Mouse (Mus musculus): ENCODE results near the gene Pla1a. TPM values are rescaled to one million over a fixed set of nuclear protein-coding genes. Genes with fewer than 3 reads are reported as not detected.
"Not testable (repeated sequence)": the region's sequence is repeated elsewhere in the genome, so short reads cannot be mapped to it uniquely, and the experiment has no call there.

Gene Pla1a
- polyA plus RNA-seq (2015; fragmentation: Nextera tagmentation; extraction: Ambion mirVana), result 3.9 and 4.2 TPM in 2 replicates

DNA sequence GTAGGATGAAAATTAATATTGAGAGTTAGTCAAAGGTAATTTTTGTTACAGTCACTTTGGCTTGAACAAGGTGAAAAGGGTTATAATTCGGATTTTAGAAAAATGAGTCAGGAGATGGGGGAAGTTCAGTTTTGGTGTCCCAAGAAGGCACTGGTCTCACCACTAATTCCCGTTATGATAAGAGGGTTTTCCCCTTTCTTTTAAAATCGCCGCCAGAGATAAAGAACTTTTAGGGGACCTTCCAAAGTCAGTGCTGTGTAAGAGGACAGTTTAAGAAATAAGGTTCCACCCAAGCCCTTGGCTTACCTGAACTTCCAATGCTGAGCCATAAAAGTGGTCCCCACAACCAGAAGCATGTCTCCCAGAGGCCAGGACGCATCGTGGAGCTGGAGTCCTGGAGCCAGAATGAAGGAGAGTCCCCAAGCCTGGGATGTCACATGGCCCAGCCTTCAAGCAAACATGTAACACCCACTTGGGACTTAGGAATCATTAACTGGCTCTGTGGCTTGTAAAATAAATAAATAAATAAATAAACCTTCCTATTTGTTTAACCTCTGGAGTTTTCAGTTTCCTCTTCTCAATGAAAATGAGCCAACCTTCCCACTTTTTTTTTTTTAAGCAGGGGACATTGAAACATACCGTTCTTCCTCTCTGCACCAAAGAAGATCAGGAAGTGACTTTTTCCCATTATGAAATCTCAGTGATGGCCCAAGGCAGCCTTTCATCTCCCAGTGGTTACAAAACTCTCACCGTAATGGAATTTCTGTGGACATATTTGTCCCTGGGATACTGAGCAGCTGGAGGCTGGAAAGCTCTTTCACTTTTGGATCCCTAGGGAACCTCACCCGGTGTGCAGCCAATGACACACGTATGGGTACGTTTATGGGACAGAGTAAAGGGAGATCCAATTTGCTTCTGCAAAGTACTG lies at the start of gene Pla1a:
Gene Pla1a (minus strand): TSS at position 648 of the 928 bp plus-strand sequence.
- Histone ChIP-seq H3K9me3 (replicated peaks) (no peaks in the 10 kb centered on the region), H3K27ac (no peak within 1 kb of the TSS), H3K4me1 (0 out of 2 replicates have a peak, but pooled peaks cover 7% of the 10 kb centered on the region), H3K9ac (no peak within 1 kb of the TSS), H3K27me3 (no peaks in the 10 kb centered on the region), H3K4me3 (replicated peaks) (no peak within 1 kb of the TSS), H3K4me2 (no peak within 1 kb of the TSS), H3K36me3 (no peaks in the 10 kb centered on the region)
- no peak for ATAC-seq (replicated peaks; ENCODE audit: low FRiP score)
- WGBS, result 69% methylated on average over 11 of the region's 11 CpGs

DNA sequence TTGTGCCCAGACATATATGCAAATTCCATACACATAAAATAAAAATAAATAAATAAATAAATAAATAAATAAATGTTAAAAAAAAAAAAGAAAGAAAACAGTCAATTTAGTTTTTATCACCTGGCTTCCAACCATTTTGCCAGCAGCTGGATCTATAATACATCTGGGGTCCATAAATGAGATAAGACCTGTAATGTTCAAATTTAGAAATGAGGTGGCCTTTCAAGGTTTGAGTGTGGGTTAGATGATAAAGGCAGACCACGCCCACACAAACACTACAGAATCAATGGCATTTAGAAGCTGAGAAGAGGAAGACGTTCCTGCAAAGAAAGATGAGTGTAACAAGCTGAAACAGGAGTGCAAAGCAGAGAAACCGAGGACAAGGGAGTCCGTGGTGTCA lies 48.4 kb upstream of the Pla1a start:
- no peak overlapping the region for H3K4me3 ChIP-seq (replicated peaks)
- H3K9ac ChIP-seq, result no peak overlapping the region
- H3K27me3 ChIP-seq, result peaks cover 36% of the 10 kb centered on the region
- no peaks in the 10 kb centered on the region for H3K36me3 ChIP-seq
- no peak overlapping the region for H3K4me2 ChIP-seq
- no peaks in the 10 kb centered on the region for H3K9me3 ChIP-seq (replicated peaks)
- H3K27ac ChIP-seq, result no peak overlapping the region
- H3K4me1 ChIP-seq, result peaks cover 25% of the 10 kb centered on the region
- no peak for ATAC-seq (replicated peaks; ENCODE audit: low FRiP score)
- WGBS, result 79% methylated on average over 4 of the region's 4 CpGs

DNA sequence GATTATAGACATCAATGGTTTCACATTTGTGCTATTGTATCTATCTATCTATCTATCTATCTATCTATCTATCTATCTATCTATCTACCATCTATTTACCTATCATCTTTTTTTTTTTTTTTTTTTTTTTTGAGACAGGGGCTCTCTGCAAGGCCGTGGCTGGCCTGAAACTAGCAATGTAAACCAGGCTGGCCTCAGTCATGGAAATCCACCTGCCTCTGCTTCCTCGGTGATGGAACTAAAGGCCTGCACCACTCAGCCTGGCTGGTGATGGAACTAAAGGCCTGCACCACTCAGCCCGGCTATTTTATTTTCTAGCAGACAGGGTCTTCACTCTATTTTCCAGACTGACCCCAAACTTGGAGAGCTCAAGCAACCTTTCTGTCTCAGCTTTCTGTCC lies 45.4 kb upstream of the Pla1a start:
- no peak overlapping the region for H3K4me2 ChIP-seq
- H3K9me3 ChIP-seq (replicated peaks), result no peaks in the 10 kb centered on the region
- H3K36me3 ChIP-seq, result no peaks in the 10 kb centered on the region
- no peak overlapping the region for H3K4me3 ChIP-seq (replicated peaks)
- H3K27me3 ChIP-seq, result peaks cover 25% of the 10 kb centered on the region
- H3K9ac ChIP-seq, result no peak overlapping the region
- no peak overlapping the region for H3K27ac ChIP-seq
- WGBS, result 94% methylated on average over 3 of the region's 3 CpGs
- peaks cover 18% of the 10 kb centered on the region for H3K4me1 ChIP-seq
- no peak for ATAC-seq (replicated peaks; ENCODE audit: low FRiP score)

DNA sequence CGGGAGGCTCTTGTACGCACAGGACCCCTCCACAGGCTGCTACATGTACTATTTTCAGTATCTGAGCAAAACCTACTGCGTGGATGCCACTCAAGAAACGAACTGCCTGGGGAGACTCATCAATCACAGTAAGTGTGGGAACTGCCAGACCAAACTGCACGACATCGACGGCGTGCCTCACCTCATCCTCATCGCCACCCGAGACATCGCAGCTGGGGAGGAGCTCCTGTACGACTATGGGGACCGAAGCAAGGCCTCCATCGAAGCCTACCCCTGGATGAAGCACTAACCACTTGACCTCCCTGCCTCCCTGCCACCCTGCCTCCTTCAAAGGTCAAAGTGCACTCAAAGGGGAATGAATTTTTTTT lies 44.3 kb upstream of the Pla1a start:
- H3K36me3 ChIP-seq; H3K27ac ChIP-seq; ATAC-seq (replicated peaks; ENCODE audit: low FRiP score); H3K9me3 ChIP-seq (replicated peaks): not testable (repeated sequence)
- Histone ChIP-seq H3K4me3 (replicated peaks) (peak overlapping the region; percentile 44), H3K9ac (0 out of 2 replicates have a peak overlapping the region, but pooled peaks have one; percentile 39), H3K27me3 (peaks cover 14% of the 10 kb centered on the region), H3K4me1 (peaks cover 14% of the 10 kb centered on the region), H3K4me2 (peak overlapping the region; percentile 77)
- WGBS, result 30% methylated on average over 14 of the region's 14 CpGs

DNA sequence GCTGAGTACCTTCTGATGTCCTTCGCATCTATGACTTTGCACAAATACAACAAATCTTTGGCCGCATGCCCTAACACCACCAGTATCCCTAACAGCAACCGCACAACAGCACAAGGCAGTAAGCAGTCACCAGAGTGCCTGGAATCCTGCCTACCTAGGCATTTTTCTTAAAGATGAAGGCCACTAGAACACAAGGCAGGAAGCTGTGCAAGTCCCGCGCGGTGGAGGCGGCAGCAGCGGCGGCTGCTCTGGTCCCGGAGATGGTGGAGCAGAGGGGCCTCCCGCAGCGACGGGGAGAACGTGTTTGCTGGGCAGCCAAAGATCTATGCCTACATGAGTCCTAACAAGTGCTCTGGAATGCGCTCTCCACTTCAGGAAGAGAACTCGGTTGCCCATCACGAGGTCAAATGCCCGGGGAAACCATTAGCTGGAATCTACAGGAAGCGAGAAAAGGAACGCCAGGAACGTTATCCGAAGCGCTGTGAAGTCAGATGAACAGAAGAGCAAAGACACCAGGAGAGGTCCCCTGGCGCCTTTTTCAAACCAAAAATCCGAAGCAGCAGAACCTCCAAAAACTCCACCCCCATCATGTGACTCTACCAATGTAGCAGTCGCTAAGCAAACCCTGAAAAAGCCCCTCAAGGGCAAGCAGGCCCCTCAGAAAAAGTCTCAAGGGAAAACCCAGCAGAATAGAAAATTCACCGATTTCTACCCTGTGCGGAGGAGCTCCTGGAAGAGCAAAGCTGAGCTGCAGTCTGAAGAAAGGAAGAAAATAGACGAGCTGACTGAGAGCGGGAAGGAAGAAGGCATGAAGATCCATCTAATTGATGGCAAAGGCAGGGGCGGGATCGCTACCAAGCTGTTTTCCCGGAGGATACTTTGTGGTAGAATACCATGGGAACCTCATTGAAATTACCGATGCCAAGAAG lies 43.6 kb upstream of the Pla1a start:
- WGBS, result 9% methylated on average over 34 of the region's 34 CpGs
- H3K9ac ChIP-seq, result peak overlapping the region; percentile 39

DNA sequence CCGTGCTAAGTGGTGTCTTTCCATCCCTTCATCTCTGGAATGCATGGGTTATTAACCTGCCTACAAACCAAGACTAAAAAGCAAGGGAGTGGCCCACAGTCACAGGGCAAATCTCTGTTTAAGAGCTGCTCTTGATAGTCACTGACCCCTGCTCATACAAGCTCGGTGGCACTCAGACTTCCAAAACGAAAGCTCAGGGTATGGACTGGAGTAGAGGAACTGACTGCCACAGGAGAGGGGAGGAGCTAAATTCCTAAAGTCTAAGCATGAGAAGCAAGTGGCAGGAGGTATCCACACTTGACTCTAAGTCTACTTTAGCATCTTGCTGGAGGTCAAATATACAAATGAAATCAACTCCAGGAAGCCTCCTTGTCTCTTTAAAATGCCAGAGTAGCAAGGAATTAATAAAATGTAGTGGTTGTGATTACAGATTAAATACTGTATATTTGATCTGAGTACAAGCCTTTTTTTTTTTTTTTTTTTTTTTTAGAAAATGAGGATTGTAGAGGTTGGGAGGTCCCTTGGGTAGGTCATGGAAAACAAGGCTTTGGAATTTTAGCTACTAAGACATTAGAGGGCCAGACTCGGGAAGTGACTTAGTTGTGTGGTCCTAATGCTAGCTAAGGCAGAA lies 42.9 kb upstream of the Pla1a start:
- Histone ChIP-seq H3K36me3 (no peaks in the 10 kb centered on the region), H3K9me3 (replicated peaks) (no peaks in the 10 kb centered on the region), H3K27ac (no peak overlapping the region), H3K4me3 (replicated peaks) (peak overlapping the region; percentile 44), H3K4me2 (peak overlapping the region; percentile 77), H3K4me1 (peaks cover 14% of the 10 kb centered on the region), H3K9ac (no peak overlapping the region), H3K27me3 (0 out of 2 replicates have a peak, but pooled peaks cover 2% of the 10 kb centered on the region)
- 29% methylated on average over 4 of the region's 4 CpGs for WGBS
- peak; percentile 38 for ATAC-seq (replicated peaks; ENCODE audit: low FRiP score)

More for the DNA sequence above, 43.6 kb upstream of the Pla1a start:
- ATAC-seq (replicated peaks; ENCODE audit: low FRiP score), result peak; percentile 50
- Histone ChIP-seq H3K4me2 (peak overlapping the region; percentile 77), H3K27me3 (peaks cover 8% of the 10 kb centered on the region), H3K9me3 (replicated peaks) (no peaks in the 10 kb centered on the region), H3K4me3 (replicated peaks) (peak overlapping the region; percentile 44), H3K27ac (peak overlapping the region; percentile 66), H3K4me1 (peaks cover 14% of the 10 kb centered on the region), H3K36me3 (no peaks in the 10 kb centered on the region)

DNA sequence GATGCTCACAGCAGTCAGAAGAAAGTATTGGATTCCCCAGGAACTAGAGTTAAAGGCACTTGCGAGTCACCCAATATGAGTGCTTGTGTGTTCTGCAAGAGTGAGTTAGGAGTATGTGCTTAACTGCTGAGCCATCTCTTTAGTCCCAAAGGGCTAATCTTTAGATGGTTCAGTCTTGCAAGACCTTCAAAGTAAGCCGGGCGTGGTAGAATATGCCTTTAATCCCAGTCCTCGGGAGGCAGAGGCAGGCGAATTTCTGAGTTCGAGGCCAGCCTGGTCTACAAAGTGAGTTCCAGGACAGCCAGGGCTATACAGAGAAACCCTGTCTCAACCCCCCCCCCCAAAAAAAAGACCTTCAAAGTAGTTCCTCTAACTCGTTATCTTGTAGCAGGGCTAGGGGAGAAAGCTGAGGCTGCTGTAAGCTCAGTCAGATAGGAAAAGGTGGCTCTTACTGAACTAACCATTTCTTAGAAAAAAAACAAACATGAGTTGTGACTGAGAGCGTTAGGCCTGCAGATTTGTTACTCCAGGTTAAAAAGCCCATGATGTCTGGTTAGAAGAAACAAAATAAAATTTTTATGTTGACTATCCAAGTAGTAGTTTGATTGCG lies 41.8 kb upstream of the Pla1a start:
- H3K9ac ChIP-seq, result no peak overlapping the region
- no peak overlapping the region for H3K4me3 ChIP-seq (replicated peaks)
- H3K36me3 ChIP-seq, result no peaks in the 10 kb centered on the region
- no peak for ATAC-seq (replicated peaks; ENCODE audit: low FRiP score)
- H3K27me3 ChIP-seq, result no peaks in the 10 kb centered on the region
- H3K4me1 ChIP-seq, result peaks cover 14% of the 10 kb centered on the region
- 87% methylated on average over 9 of the region's 9 CpGs for WGBS
- no peak overlapping the region for H3K4me2 ChIP-seq
- no peaks in the 10 kb centered on the region for H3K9me3 ChIP-seq (replicated peaks)
- H3K27ac ChIP-seq, result no peak overlapping the region

DNA sequence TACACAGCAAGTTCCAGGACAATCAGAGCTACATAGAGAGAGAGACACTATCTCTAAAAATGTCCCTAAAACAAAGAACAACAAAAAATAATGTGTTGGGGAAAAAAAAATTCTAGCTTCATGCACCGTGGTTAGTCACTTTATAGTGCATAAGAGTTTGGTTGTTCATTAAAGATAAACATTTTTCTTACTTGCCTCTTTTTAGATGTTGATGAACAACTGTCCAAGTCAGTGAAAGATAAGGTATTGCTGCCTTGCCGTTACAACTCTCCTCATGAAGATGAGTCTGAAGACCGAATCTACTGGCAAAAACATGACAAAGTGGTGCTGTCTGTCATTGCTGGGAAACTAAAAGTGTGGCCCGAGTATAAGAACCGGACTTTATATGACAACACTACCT lies 40.7 kb upstream of the Pla1a start:
- WGBS, result 94% methylated on average over 5 of the region's 5 CpGs

DNA sequence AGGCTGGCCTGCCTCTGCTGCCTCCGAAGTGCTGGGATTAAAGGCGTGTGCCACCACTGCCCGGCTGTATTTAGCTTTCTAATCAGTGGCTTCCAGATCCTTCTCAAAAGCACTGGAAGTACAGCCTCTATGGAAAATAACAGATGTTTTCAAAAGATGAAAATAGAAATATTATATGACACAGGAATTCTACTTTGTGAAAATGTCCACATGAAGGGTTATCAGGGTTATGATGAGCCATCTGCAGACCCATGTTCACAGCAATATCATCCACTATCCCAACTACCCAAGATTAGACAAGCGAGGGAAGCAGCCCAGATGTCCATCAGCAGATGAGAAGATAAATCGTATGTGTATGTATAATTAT lies 39.5 kb upstream of the Pla1a start:
- no peak for ATAC-seq (replicated peaks; ENCODE audit: low FRiP score)
- H3K9ac ChIP-seq, result no peak overlapping the region
- no peaks in the 10 kb centered on the region for H3K9me3 ChIP-seq (replicated peaks)
- no peak overlapping the region for H3K4me3 ChIP-seq (replicated peaks)
- no peak overlapping the region for H3K27ac ChIP-seq
- no peak overlapping the region for H3K4me2 ChIP-seq
- H3K36me3 ChIP-seq, result no peaks in the 10 kb centered on the region
- WGBS, result 92% methylated on average over 5 of the region's 5 CpGs
- no peaks in the 10 kb centered on the region for H3K27me3 ChIP-seq
- peaks cover 17% of the 10 kb centered on the region for H3K4me1 ChIP-seq

More for the DNA sequence above, 40.7 kb upstream of the Pla1a start:
- Histone ChIP-seq H3K4me1 (peaks cover 14% of the 10 kb centered on the region), H3K27ac (no peak overlapping the region), H3K4me3 (replicated peaks) (no peak overlapping the region), H3K36me3 (no peaks in the 10 kb centered on the region), H3K9me3 (replicated peaks) (no peaks in the 10 kb centered on the region), H3K4me2 (no peak overlapping the region), H3K9ac (no peak overlapping the region), H3K27me3 (no peaks in the 10 kb centered on the region)
- ATAC-seq (replicated peaks; ENCODE audit: low FRiP score), result no peak

DNA sequence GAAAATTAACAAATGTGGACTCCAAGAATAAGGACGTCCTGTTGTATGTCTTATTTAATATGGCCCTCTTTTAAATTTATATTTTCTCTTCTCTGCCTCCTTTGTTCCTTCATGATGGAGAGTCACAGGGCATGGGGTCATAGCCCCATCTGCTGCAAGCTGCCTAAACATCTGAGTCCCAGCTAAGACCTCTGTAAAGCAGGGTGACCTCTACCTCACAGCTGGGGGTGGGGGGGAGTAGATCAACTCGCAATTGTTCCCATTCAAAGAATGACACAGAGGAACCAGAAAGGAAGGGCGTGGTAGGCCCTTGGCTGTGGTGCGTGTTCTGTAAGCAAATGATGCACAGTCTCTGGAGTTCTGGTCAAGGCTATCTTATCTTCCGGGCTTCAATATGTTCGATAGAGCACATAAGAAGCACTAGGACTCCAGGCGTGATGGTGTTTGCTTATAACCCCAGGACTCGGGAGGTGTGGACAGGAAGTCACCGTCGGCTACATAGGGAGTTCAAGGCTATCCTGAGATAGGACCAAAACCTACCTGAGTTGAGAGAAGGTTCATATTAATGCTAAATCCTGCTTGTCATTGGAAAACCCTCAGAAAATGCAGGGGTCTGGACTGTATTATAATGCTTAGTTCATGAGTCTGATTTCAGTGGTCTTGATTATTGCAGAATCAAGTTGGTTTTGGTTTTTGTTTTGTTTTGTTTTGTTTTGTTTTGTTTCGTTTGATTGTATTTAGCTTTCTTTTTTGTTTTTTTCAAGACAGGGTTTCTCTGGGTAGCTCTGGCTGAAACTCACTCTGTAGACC lies 39.0 kb upstream of the Pla1a start:
- Histone ChIP-seq H3K27me3 (no peaks in the 10 kb centered on the region), H3K36me3 (no peaks in the 10 kb centered on the region), H3K4me2 (no peak overlapping the region), H3K9me3 (replicated peaks) (no peaks in the 10 kb centered on the region), H3K4me3 (replicated peaks) (no peak overlapping the region), H3K9ac (no peak overlapping the region), H3K27ac (no peak overlapping the region), H3K4me1 (peaks cover 12% of the 10 kb centered on the region)
- WGBS, result 81% methylated on average over 11 of the region's 11 CpGs
- no peak for ATAC-seq (replicated peaks; ENCODE audit: low FRiP score)

DNA sequence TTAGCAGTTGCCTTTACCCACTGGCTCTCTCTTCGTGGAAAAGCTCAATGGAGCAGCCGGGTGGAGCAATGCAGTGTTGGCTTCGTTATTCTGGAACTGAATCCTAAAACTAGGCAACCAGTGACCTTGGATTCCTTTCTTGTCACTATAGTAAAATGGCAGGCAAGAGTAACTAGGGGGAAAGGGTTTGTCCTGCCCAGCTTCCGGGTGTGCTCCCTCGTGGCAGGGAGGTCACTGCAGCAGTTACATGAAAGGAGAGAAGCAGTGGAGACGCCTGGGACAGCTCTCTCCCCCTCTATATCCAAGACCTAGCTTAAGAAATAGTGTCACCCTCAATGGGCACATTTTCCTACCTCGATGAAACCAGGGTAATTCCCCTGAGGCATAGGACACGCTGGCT lies 36.5 kb upstream of the Pla1a start:
- 0 out of 2 replicates have a peak, but pooled peaks cover 3% of the 10 kb centered on the region for H3K4me1 ChIP-seq
- H3K9me3 ChIP-seq (replicated peaks), result no peaks in the 10 kb centered on the region
- H3K27ac ChIP-seq, result no peak overlapping the region
- 69% methylated on average over 8 of the region's 8 CpGs for WGBS
- no peak for ATAC-seq (replicated peaks; ENCODE audit: low FRiP score)
- H3K27me3 ChIP-seq, result no peaks in the 10 kb centered on the region
- H3K36me3 ChIP-seq, result no peaks in the 10 kb centered on the region
- H3K9ac ChIP-seq, result no peak overlapping the region
- H3K4me2 ChIP-seq, result no peak overlapping the region
- no peak overlapping the region for H3K4me3 ChIP-seq (replicated peaks)

All from kidney, embryonic 15.5 days (tissue).